Mouse (Mus musculus) liver, adult 2 months (tissue): ENCODE results near the gene Rab11fip5.

Experiments used
- CTCF ChIP-seq: fragments of 200-500 bp; IDR thresholded peaks from 2 replicates; pipeline ENCODE4 v1.5.1; 2011; ENCODE audit warnings: low read depth, low read length, control low read depth
- POLR2A ChIP-seq: fragments of 200-500 bp; IDR thresholded peaks from 2 replicates; pipeline ENCODE4 v1.6.1; 2011; ENCODE audit warnings: low read length, control low read depth; ENCODE audit not compliant: insufficient read depth; ENCODE audit errors: extremely low read depth

DNA sequence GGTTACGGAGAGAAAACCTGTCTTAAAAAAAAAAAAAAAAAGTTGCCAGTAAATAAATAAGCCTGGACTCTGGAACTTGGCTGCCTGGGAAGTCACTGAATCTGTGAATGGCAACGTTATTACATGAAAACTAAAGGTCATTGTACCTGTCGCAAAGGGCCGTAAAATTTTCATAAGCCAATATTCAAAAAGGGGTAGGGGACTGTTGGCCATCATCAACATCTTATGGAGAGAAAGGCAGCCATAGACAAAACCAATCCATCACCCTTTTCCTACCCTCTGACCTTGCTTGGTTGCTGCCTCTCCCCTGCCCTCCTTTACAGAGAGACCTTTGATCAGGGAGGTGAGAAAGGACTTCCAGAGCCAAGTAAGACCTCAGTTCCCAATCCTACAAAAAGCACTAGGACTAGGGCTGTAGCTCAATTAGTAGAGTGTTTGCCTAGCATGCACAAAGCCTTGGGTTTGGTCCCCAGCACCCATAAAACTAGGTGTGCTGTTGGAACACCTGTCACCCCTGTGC is 44.7 kb downstream of the Rab11fip5 start:
- TF ChIP-seq POLR2A (no peak), CTCF (no peak)
